In genomic region chr14:19688426-19688825, GRCm38 (mm10) we compare ENCODE assay signal across 35 mouse cellular contexts.
"Had no signal": no experiment of that assay in that cellular context is flagged by ENCODE, and none has a peak within 500 bp of the region (broad histone marks: within the 10 kb centered on the region; RNA-seq: fewer than 3 reads in every experiment).

No protein-coding gene starts in this region.

- H3K9ac ChIP-seq: heart, embryonic 12.5 days; heart, embryonic 13.5 days; heart, embryonic 15.5 days; hindbrain, embryonic 12.5 days; hindbrain, embryonic 13.5 days; hindbrain, embryonic 14.5 days; hindbrain, embryonic 15.5 days; intestine, embryonic 15.5 days; kidney, embryonic 15.5 days had no signal

- ATAC-seq: hindbrain, embryonic 16.5 days; hindbrain, postnatal 0 days; inflammation-experienced regulatory T-cells, adult 6 months; intestine, embryonic 15.5 days; intestine, embryonic 16.5 days; intestine, postnatal 0 days had no signal

- H3K27me3 ChIP-seq: heart, embryonic 12.5 days; heart, embryonic 13.5 days; heart, embryonic 15.5 days; hindbrain, embryonic 12.5 days; hindbrain, embryonic 13.5 days; hindbrain, embryonic 15.5 days; intestine, embryonic 15.5 days; kidney, embryonic 15.5 days had no signal

- H3K4me2 ChIP-seq: heart, embryonic 11.5 days; heart, embryonic 12.5 days; heart, embryonic 13.5 days; heart, embryonic 15.5 days; hindbrain, embryonic 12.5 days; hindbrain, embryonic 13.5 days; hindbrain, embryonic 14.5 days; hindbrain, embryonic 15.5 days; intestine, embryonic 15.5 days; kidney, embryonic 15.5 days had no signal

- H3K9me3 ChIP-seq: heart, embryonic 10.5 days; heart, embryonic 12.5 days; heart, embryonic 13.5 days; heart, embryonic 15.5 days; hindbrain, embryonic 10.5 days; hindbrain, embryonic 12.5 days; hindbrain, embryonic 13.5 days; hindbrain, embryonic 15.5 days; intestine, embryonic 15.5 days; kidney, embryonic 15.5 days had no signal

- H3K27ac ChIP-seq: heart, embryonic 10.5 days; heart, embryonic 13.5 days; heart, embryonic 15.5 days; hindbrain, embryonic 10.5 days; hindbrain, embryonic 12.5 days; hindbrain, embryonic 13.5 days; hindbrain, embryonic 14.5 days; hindbrain, embryonic 15.5 days; hindbrain, postnatal 0 days; intestine, embryonic 15.5 days; kidney, embryonic 15.5 days; kidney, postnatal 0 days; layer of hippocampus, adult 2 months had no signal

- DNase-seq: heart, postnatal 10 days; heart, postnatal 14 days; heart, postnatal 36 days; heart, postnatal 4 days; kidney, adult 11 months; kidney, adult 18-20 months; kidney, adult 2 months; kidney, adult 8-10 months; kidney, adult 9 months; kidney, postnatal 10 days; kidney, postnatal 14 days; kidney, postnatal 25 days; kidney, postnatal 36 days; kidney, postnatal 4 days; layer of hippocampus, adult 9-11 months; layer of hippocampus, postnatal 36 days had no signal

- H3K36me3 ChIP-seq: heart, embryonic 10.5 days; heart, embryonic 12.5 days; heart, embryonic 13.5 days; heart, embryonic 15.5 days; hindbrain, embryonic 10.5 days; hindbrain, embryonic 12.5 days; hindbrain, embryonic 13.5 days; hindbrain, embryonic 15.5 days; intestine, embryonic 15.5 days; kidney, embryonic 15.5 days had no signal

- H3K4me3 ChIP-seq: heart, embryonic 10.5 days; heart, embryonic 12.5 days; heart, embryonic 13.5 days; heart, embryonic 15.5 days; hindbrain, embryonic 10.5 days; hindbrain, embryonic 12.5 days; hindbrain, embryonic 13.5 days; hindbrain, embryonic 15.5 days; intestine, embryonic 15.5 days; kidney, embryonic 15.5 days; layer of hippocampus, adult 2 months had no signal

- H3K4me1 ChIP-seq: heart, embryonic 10.5 days; heart, embryonic 12.5 days; hindbrain, embryonic 10.5 days; hindbrain, embryonic 12.5 days; hindbrain, embryonic 13.5 days; hindbrain, embryonic 15.5 days; intestine, embryonic 15.5 days; kidney, embryonic 15.5 days had no signal
